Mouse (Mus musculus): Measurements from ENCODE around the gene Krt31. TPM values are rescaled to one million over a fixed set of nuclear protein-coding genes. Genes with fewer than 3 reads are reported as not detected.

Gene Krt31
- total RNA-seq (2015): not detected in 2 replicates
- not detected in 2 replicates for total RNA-seq (2017)

GRCm38 (mm10) chr11:100050451-100050850, at the start of gene Krt31:
Krt31 (minus strand) TSS chr11:100050551.
- ATAC-seq (replicated peaks; ENCODE audit: poor library complexity): no peak

DNA sequence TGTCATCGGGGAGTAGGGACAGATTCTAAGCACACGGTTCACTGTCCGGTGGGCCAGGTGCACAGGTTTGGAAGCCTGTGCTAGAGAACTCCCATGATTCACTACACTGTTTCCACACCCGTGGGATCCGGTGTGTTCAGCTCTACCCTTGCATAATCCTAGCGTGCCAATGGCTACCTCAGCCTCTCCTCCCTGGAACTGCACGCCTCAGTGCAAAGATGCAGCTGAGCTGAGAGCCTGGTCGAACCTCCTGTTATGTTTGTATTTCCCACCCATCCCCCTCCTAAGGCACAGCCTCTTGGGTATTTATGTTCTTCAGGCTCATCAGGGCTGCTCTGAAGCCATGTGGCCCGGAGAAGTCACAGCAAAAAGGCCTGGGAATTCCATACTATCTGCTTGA, 47.5 kb upstream of the Krt31 start:
- ATAC-seq (replicated peaks; ENCODE audit: poor library complexity): no peak

GRCm38 (mm10) chr11:100096141-100096540, 45.8 kb upstream of the Krt31 start, which contains the start of gene Krt35:
Krt35 (minus strand) TSS chr11:100096241.
- no peak for ATAC-seq (replicated peaks; ENCODE audit: poor library complexity)

GRCm38 (mm10) chr11:100088378-100089025, 38.2 kb upstream of the Krt31 start:
- no peak for ATAC-seq (replicated peaks; ENCODE audit: poor library complexity)

- no peak for ATAC-seq (replicated peaks; ENCODE audit: poor library complexity)
Measured at GRCm38 (mm10) chr11:100087861-100088260, 37.5 kb upstream of the Krt31 start, which contains the start of gene Krt32. Krt32 (minus strand) TSS chr11:100088226.

GRCm38 (mm10) chr11:100073873-100074272, 23.5 kb upstream of the Krt31 start:
- no peak for ATAC-seq (replicated peaks; ENCODE audit: poor library complexity)

GRCm38 (mm10) chr11:100067293-100068036, 17.1 kb upstream of the Krt31 start:
- no peak for ATAC-seq (replicated peaks; ENCODE audit: poor library complexity)

- ATAC-seq (replicated peaks; ENCODE audit: poor library complexity): no peak
Measured at GRCm38 (mm10) chr11:100066236-100067010, 16.1 kb upstream of the Krt31 start.

GRCm38 (mm10) chr11:100058875-100059274, 8.5 kb upstream of the Krt31 start:
- ATAC-seq (replicated peaks; ENCODE audit: poor library complexity): no peak

DNA sequence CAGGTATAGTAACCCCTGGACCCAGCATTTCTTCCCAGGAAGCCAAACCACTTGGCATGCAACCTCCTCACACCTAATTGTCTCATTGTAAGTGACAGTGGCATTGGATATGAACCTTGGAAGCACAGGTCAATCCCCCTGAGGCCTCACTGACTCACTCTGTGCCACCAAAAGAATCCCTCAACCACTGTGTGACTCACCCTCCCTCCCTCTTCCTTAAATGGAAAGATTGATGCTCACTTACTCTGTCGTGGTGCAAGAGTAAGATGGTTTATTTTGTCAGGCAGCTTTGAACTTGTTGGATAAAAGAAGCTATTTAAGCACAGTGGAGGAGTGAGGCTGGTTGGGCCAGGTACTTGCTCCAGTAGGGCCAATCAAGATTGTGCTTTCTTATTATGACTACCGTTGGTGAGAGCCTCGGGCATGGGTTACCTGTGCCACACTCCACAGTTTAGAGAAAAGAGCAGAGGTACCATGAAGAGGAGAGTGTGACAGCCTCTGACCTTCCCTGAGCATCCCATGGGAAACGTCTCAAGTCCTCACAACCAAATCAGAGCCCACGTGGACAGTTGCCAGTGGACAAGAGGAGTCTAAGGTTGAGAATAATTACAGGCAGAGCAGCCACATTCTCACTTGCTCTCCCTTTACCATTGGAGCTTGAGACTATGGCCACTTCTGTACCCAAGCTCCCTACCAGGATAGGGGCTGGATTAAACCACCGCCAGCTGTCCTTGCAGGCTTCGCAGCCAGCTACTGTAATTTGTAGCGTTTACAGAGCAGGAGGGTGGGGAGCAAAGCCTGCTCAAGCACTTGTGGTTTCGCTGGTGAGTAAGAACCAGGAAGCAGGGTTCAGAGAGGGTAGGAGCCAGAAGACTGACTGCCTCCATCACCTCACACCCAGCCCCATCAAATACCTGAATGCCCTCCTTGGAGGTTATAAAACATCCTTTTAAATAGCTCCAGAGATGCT, 5.6 kb upstream of the Krt31 start:
- ATAC-seq (replicated peaks; ENCODE audit: poor library complexity): no peak

DNA sequence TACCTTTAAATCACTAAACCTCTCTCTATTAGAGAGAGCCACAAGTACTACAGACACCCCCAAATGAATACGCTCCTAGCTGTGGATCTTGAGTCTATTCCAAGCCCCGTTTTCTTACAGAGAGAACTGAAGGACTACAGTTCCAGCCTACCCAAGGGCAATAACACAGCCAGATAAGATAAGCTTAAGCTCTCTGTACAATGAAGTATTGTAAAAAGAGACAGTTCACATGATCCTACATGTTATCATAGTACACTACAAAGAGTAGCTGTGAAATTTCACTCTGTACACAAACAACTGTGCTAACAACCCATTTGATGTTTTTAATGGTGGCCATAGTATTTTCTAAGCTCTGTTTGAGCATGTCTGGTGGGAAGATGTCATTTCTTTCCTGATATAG, 3.2 kb downstream of the Krt31 start:
- ATAC-seq (replicated peaks; ENCODE audit: poor library complexity): no peak

GRCm38 (mm10) chr11:100046303-100046866, 4.0 kb downstream of the Krt31 start:
- no peak for ATAC-seq (replicated peaks; ENCODE audit: poor library complexity)

GRCm38 (mm10) chr11:100041454-100041853, 8.9 kb downstream of the Krt31 start, which contains the start of gene Krt34:
Krt34 (minus strand) TSS chr11:100041554.
- no peak for ATAC-seq (replicated peaks; ENCODE audit: poor library complexity)

GRCm38 (mm10) chr11:100029768-100030167, 20.6 kb downstream of the Krt31 start, which contains the start of gene Krt33b:
Krt33b (minus strand) TSS chr11:100029868.
- ATAC-seq (replicated peaks; ENCODE audit: poor library complexity): no peak

- ATAC-seq (replicated peaks; ENCODE audit: poor library complexity): no peak
Measured at GRCm38 (mm10) chr11:100021438-100021837, 28.9 kb downstream of the Krt31 start.

GRCm38 (mm10) chr11:100019466-100019865, 30.9 kb downstream of the Krt31 start:
- ATAC-seq (replicated peaks; ENCODE audit: poor library complexity): no peak

DNA sequence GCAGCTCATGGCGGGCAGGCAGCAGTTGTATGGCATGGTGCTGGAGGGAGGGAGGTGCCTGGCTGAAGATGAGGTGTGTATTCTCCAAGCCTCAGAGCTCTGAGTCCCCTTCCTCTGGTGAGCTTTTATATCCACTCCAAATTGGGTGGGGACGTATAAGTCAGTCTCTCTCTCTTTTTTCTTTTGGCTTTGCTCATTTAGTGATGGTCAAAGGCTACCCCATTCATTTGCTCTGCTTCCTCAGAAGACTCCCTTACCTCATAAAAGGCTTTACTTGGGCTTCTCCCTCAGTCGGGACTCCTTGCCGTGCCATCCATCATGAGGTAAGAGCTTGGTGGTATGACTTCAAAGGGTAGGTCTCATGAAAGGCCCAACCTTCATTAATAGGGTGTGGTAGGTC, 34.2 kb downstream of the Krt31 start, which contains the start of gene Krt33a:
Krt33a (minus strand) TSS at position 101 of the 400 bp plus-strand sequence.
- no peak for ATAC-seq (replicated peaks; ENCODE audit: poor library complexity)

DNA sequence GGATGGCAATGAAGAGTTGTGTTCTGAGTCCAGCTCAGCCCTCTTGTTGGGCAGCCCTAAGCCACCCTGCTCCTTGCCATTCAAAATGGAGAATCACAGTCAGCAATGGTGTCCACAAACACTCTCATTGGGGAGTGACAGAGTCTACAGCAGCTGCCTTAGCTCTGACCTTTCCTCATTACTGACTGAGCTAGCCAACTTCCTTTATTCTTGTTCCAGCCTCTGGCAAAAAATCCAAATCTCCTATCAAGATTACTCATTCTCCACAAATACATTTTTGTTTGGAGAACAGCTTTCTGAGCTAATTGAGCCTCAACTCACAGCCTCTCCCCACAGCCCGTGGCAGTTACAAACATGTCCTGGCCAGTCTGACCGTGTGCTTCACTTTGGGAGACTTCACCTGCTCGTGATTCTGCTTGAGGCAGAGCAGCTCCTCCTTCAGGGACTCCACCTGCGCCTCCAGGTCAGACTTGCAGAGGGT, 36.6 kb downstream of the Krt31 start:
- ATAC-seq (replicated peaks; ENCODE audit: poor library complexity): no peak

GRCm38 (mm10) chr11:100010682-100011081, 39.7 kb downstream of the Krt31 start:
- ATAC-seq (replicated peaks; ENCODE audit: poor library complexity): no peak

DNA sequence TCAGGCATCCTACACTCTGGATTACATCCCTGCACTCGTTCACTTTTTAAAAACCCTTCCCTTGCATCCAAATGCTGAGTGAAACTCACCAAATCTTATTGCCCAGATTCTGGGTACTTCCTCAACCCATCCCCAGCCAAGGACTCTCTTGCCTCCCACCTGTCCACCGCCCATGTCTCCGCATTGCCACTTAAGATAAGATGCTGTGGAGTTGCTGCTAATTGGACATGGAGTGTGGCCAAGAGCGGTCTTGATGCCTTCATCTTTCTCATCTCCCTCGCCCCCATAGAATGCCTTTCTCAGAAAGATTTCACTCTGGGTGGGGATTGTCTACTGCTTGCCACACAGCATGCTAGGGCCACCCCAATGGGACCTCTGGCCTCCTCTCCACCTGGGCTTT, 42.0 kb downstream of the Krt31 start:
- ATAC-seq (replicated peaks; ENCODE audit: poor library complexity): no peak
